Mouse (Mus musculus): ENCODE results near the gene Tbx1.

GRCm38 (mm10) chr16:18587847-18588737 is 2.4 kb downstream of the Tbx1 start:
- TF ChIP-seq CTCF (IDR thresholded peaks at IDR 0.05; ENCODE audit: low read depth): no peak
- no peak for TF ChIP-seq EP300 (IDR thresholded peaks at IDR 0.05; ENCODE audit: low read depth)

Measured in liver, postnatal 0 days (tissue).